Mouse (Mus musculus) olfactory bulb, adult 2 months (tissue): ENCODE data around the gene Shroom2. TPM values are rescaled to one million over a fixed set of nuclear protein-coding genes. Genes with fewer than 3 reads are reported as not detected.
"Not testable (repeated sequence)": the region's sequence is repeated elsewhere in the genome, so short reads cannot be mapped to it uniquely, and the experiment has no call there.

Experiments
- H3K27ac ChIP-seq: fragments of 200-500 bp; 2 replicates; pipeline ENCODE4 v1.5.1; 2012; ENCODE audit warnings: low read depth, low read length; ENCODE audit not compliant: insufficient read depth
- H3K4me1 ChIP-seq: fragments of 200-500 bp; 2 replicates; pipeline ENCODE4 v1.6.1; 2012; ENCODE audit warnings: low read length; ENCODE audit not compliant: control insufficient read depth, insufficient read depth
- H3K4me3 ChIP-seq: fragments of 200-500 bp; 2 replicates; pipeline ENCODE4 v1.5.1; 2012; ENCODE audit warnings: mild to moderate bottlenecking, low read depth, low read length, moderate library complexity; ENCODE audit not compliant: insufficient read depth
- CTCF ChIP-seq: fragments of 200-500 bp; IDR thresholded peaks from 2 replicates; pipeline ENCODE4 v1.5.1; 2012; ENCODE audit warnings: low read depth, mild to moderate bottlenecking, low read length, moderate library complexity; ENCODE audit not compliant: insufficient read depth
- POLR2A ChIP-seq: fragments of 200-500 bp; IDR thresholded peaks from 2 replicates; pipeline ENCODE4 v1.6.1; 2012; ENCODE audit warnings: mild to moderate bottlenecking, low read depth, low read length, moderate library complexity; ENCODE audit not compliant: insufficient read depth
- WGBS: fragments of 180-500 bp; shearing (Covaris S2); methylation state at CpG from one replicate; pipeline ENCODE4 v1.1.7; 2018; 5-methylcytosine and 5-hydroxymethylcytosine counted together
- polyA plus RNA-seq: library from polyadenylated mRNA; stranded (reverse); fragments of >200 nt; gene quantifications from 2 replicates; pipeline ENCODE4 v1.2.4, GENCODE M21; 2012; ENCODE audit warnings: low replicate concordance; ENCODE audit not compliant: missing spikeins, insufficient read depth, insufficient read length

The Shroom2 gene
- polyA plus RNA-seq, 1 experiment: not detected

- Histone ChIP-seq H3K4me3 (no peak overlapping the region), H3K4me1 (no peaks in the 10 kb centered on the region), H3K27ac (no peak overlapping the region; the same call in 1 of the 2 replicates)
- 62% methylated on average over 2 of the region's 2 CpGs for WGBS
- TF ChIP-seq POLR2A: no peak
- TF ChIP-seq CTCF: no peak
These were observed 6.4 kb downstream of the Shroom2 start for GRCm38 (mm10) chrX:152762855-152763254.

GRCm38 (mm10) chrX:152762437-152762836 lies 6.8 kb downstream of the Shroom2 start:
- no peak overlapping the region for H3K4me3 ChIP-seq
- no peaks in the 10 kb centered on the region for H3K4me1 ChIP-seq
- TF ChIP-seq CTCF: no peak
- no peak for TF ChIP-seq POLR2A
- H3K27ac ChIP-seq: no peak overlapping the region; the same call in 1 of the 2 replicates
- 42% methylated on average over 2 of the region's 2 CpGs for WGBS

DNA sequence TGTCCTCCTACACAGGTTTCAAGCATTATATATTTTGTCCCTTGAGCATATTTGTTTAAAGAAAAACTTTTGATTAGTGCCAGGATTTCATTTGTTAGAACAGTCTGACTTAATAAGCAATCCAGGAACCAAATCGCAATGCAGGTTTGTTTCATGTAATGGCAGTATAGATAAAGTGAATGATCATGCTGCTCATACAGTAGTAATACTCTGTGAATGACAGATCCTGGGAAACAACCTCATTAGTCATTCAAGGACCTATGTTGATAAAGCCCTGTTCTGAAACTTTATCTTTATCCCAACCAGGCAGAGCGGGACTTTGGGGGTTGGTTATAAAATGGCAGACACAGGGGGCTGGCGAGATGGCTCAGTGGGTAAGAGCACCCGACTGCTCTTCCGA lies 13.0 kb downstream of the Shroom2 start:
- TF ChIP-seq POLR2A: no peak
- no peak for TF ChIP-seq CTCF
- H3K4me3 ChIP-seq: no peak overlapping the region

GRCm38 (mm10) chrX:152755819-152756218 lies 13.4 kb downstream of the Shroom2 start:
- Histone ChIP-seq H3K4me1 (no peaks in the 10 kb centered on the region), H3K27ac (no peak overlapping the region), H3K4me3 (no peak overlapping the region)
- TF ChIP-seq CTCF: no peak
- TF ChIP-seq POLR2A: no peak
- WGBS: 88% methylated on average over 1 of the region's 1 CpGs

More for the DNA sequence above, 13.0 kb downstream of the Shroom2 start:
- H3K27ac ChIP-seq: no peak overlapping the region
- WGBS: 95% methylated on average over 5 of the region's 5 CpGs
- H3K4me1 ChIP-seq: no peaks in the 10 kb centered on the region

- no peak overlapping the region for H3K4me3 ChIP-seq
- 59% methylated on average over 2 of the region's 2 CpGs for WGBS
- H3K4me1 ChIP-seq: no peaks in the 10 kb centered on the region
- no peak for TF ChIP-seq CTCF
- TF ChIP-seq POLR2A: no peak
- no peak overlapping the region for H3K27ac ChIP-seq
These were observed 23.3 kb downstream of the Shroom2 start for GRCm38 (mm10) chrX:152745925-152746324.

GRCm38 (mm10) chrX:152743642-152744041 lies 25.6 kb downstream of the Shroom2 start:
- no peak overlapping the region for H3K27ac ChIP-seq

GRCm38 (mm10) chrX:152738759-152739368 lies 30.4 kb downstream of the Shroom2 start:
- Histone ChIP-seq H3K27ac (no peak overlapping the region), H3K4me3 (no peak overlapping the region), H3K4me1 (no peaks in the 10 kb centered on the region)
- TF ChIP-seq POLR2A: no peak
- TF ChIP-seq CTCF: no peak
- 89% methylated on average over 4 of the region's 4 CpGs for WGBS

More at GRCm38 (mm10) chrX:152743642-152744041, 25.6 kb downstream of the Shroom2 start:
- TF ChIP-seq CTCF: no peak
- no peak for TF ChIP-seq POLR2A
- Histone ChIP-seq H3K4me1 (no peaks in the 10 kb centered on the region), H3K4me3 (no peak overlapping the region)

DNA sequence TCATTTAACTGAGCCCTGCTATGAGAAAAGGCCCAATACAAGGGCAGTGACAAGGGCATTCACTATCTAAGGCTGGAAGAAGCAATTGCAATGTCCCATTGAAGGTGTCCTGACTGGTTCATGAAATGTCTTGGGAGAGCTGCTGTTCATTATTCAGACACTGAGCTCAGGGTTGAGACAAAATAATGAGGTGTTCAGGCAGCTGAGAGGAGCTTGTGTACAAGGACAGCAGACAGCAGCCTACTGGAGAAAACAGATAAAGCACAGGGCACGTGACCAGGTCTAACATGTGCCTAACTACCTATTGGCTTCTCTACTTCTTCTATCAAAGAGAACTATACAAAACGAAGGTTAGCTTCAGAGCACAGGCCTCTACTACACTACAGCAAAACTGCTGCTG lies 31.1 kb downstream of the Shroom2 start:
- Histone ChIP-seq H3K4me1 (no peaks in the 10 kb centered on the region), H3K27ac (no peak overlapping the region), H3K4me3 (no peak overlapping the region)
- WGBS: 52% methylated on average over 2 of the region's 2 CpGs
- no peak for TF ChIP-seq CTCF
- TF ChIP-seq POLR2A: no peak

DNA sequence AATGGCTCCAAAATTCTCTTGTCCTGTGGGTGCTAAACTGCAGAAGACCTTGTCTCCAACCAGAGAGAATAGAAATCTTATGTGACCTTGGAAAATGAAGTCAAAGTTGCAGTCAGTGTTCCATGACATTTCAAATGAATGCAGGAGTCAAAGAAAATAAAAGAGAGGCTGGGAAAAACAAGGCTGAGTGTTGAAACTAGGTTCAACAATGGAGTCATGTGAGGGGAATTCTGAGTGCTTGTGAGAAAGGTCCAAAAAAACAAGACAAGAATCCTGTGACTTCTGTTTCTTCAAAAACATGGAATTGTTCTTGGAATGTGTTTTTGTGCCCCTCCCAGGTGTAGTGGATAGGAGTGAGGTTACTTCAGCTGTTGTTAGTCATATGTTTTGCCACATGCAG lies 34.0 kb downstream of the Shroom2 start:
- TF ChIP-seq CTCF (no peak), POLR2A (no peak)
- Histone ChIP-seq H3K27ac (no peak overlapping the region), H3K4me3 (no peak overlapping the region), H3K4me1 (no peaks in the 10 kb centered on the region)

GRCm38 (mm10) chrX:152716693-152717092 lies 52.6 kb downstream of the Shroom2 start:
- H3K4me1 ChIP-seq: no peaks in the 10 kb centered on the region
- no peak overlapping the region for H3K27ac ChIP-seq
- TF ChIP-seq POLR2A: no peak
- no peak for TF ChIP-seq CTCF
- no peak overlapping the region for H3K4me3 ChIP-seq

DNA sequence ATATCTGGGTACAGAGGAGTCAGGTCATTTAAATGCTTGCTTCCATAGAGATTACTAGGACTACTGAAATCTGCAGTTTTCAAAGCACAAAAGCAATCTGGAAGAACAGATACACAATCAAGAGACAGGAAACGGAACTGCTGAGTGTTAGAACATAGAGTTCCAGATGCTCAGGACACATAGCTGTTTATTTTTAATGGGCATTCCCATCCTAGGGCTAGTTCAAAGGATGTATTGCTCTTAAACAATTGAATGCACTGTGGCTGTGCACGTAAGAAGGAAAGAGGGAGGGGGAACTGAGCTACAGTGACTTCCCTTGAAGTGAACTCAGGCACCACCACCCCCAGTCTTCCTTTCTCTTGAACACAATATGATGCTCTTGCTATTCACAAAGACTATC lies 58.5 kb downstream of the Shroom2 start:
- not testable (repeated sequence) for H3K4me1 ChIP-seq, H3K4me3 ChIP-seq, H3K27ac ChIP-seq
- 55% methylated on average over 2 of the region's 2 CpGs for WGBS
